Mouse (Mus musculus) inflammation-experienced regulatory T-cells, adult 16 weeks (primary cell): ENCODE measurements around the gene Olfr1396. TPM values are rescaled to one million over a fixed set of nuclear protein-coding genes. Genes with fewer than 3 reads are reported as not detected.

Experiments
- polyA plus RNA-seq: library from polyadenylated mRNA; unstranded; fragments of 100-300 nt; shearing (Covaris generic); gene quantifications from one replicate; pipeline ENCODE4 v1.2.1, GENCODE M21; 2017

The Olfr1396 gene
- polyA plus RNA-seq, result not detected

GRCm38 (mm10) chr11:49114774-49115173 is at the start of gene Olfr1396:
Gene Olfr1396, minus strand, starts transcription at chr11:49114874.

GRCm38 (mm10) chr11:49154077-49154476 is 39.4 kb upstream of the Olfr1396 start, which contains the start of gene Olfr1394:
Gene Olfr1394, plus strand, starts transcription at chr11:49154377.

GRCm38 (mm10) chr11:49141974-49142373 is 27.3 kb upstream of the Olfr1396 start, which contains the start of gene Olfr1395:
Gene Olfr1395, plus strand, starts transcription at chr11:49142274.

GRCm38 (mm10) chr11:49076001-49076757 is 38.5 kb downstream of the Olfr1396 start, which contains the start of gene Ifi47:
Gene Ifi47, plus strand, starts transcription at chr11:49076587.

GRCm38 (mm10) chr11:49063713-49064469 is 50.8 kb downstream of the Olfr1396 start, which contains the start of gene Tgtp2:
Gene Tgtp2, minus strand, starts transcription at chr11:49064206.

Other genes starting within 250 kb of the Olfr1396 start
- 181 TPM for gene Irgm1, start 243.2 kb downstream of the Olfr1396 start, polyA plus RNA-seq
- gene Gm5431, start 212.7 kb downstream of the Olfr1396 start, polyA plus RNA-seq, result 2.0 TPM
- gene Psme2b, start 168.7 kb downstream of the Olfr1396 start, polyA plus RNA-seq, result 281 TPM
- 0.62 TPM for gene Olfr56, start 136.0 kb downstream of the Olfr1396 start, polyA plus RNA-seq
- gene 9930111J21Rik1, start 135.5 kb downstream of the Olfr1396 start, polyA plus RNA-seq, result 317 TPM
- gene Gm12185, start 122.6 kb downstream of the Olfr1396 start, polyA plus RNA-seq, result 6.6 TPM
- 266 TPM for gene Tgtp1, start 120.7 kb downstream of the Olfr1396 start, polyA plus RNA-seq
- gene 9930111J21Rik2, start 63.6 kb downstream of the Olfr1396 start, polyA plus RNA-seq, result 161 TPM
- 364 TPM for gene Tgtp2, start 50.7 kb downstream of the Olfr1396 start, polyA plus RNA-seq
- 525 TPM for gene Ifi47, start 38.3 kb downstream of the Olfr1396 start, polyA plus RNA-seq
- not detected for gene Olfr1395, start 27.4 kb upstream of the Olfr1396 start, polyA plus RNA-seq
- not detected for gene Olfr1394, start 39.5 kb upstream of the Olfr1396 start, polyA plus RNA-seq
- gene Btnl9, start 72.3 kb upstream of the Olfr1396 start, polyA plus RNA-seq, result 0.16 TPM
- 88.1 TPM for gene Zfp62, start 88.4 kb upstream of the Olfr1396 start, polyA plus RNA-seq
- 123 TPM for gene Mgat1, start 129.3 kb upstream of the Olfr1396 start, polyA plus RNA-seq
- gene Olfr1393, start 163.4 kb upstream of the Olfr1396 start, polyA plus RNA-seq, result not detected
- gene Olfr1392, start 170.4 kb upstream of the Olfr1396 start, polyA plus RNA-seq, result not detected
- not detected for gene Olfr10, start 189.9 kb upstream of the Olfr1396 start, polyA plus RNA-seq
- gene Olfr1391, start 207.9 kb upstream of the Olfr1396 start, polyA plus RNA-seq, result not detected
- gene Olfr1390, start 220.3 kb upstream of the Olfr1396 start, polyA plus RNA-seq, result not detected